ENCODE assay signal across 24 mouse cellular contexts in the genomic region with DNA sequence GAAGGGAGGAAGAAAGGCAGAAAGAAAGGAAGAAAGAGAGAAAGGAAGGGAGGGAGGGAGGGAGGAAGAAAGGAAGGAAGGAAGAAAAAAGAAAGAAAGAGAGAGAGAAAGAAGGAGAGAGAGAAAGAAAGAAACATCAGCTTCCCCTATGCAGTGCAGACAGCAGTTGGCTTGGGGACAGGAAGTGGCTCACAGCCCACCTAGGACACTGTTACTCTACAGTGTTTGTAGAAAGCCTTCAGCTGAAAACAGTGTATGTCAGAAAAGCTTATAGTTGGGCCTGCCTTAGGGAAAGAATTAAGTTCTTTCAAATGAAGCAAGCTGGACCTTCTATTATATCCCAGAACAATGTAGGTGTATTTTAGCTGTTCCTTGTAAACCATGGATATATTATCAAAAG.
"Had no signal": no experiment of that assay in that cellular context is flagged by ENCODE, and none has a peak within 500 bp of the region (broad histone marks: within the 10 kb centered on the region; RNA-seq: fewer than 3 reads in every experiment).

No protein-coding gene starts in this region.

- H3K4me1 ChIP-seq: midbrain, embryonic 10.5 days; midbrain, embryonic 13.5 days; neural tube, embryonic 13.5 days had no signal

- H3K36me3 ChIP-seq: limb, embryonic 10.5 days; limb, embryonic 13.5 days; liver, embryonic 12.5 days; liver, embryonic 15.5 days; lung, embryonic 15.5 days; midbrain, embryonic 10.5 days; midbrain, embryonic 13.5 days; neural tube, embryonic 13.5 days; stomach, embryonic 15.5 days had no signal

- H3K27ac ChIP-seq: kidney, postnatal 0 days; layer of hippocampus, adult 2 months; limb, embryonic 10.5 days; limb, embryonic 13.5 days; liver, embryonic 12.5 days; liver, embryonic 15.5 days; lung, embryonic 15.5 days; midbrain, embryonic 10.5 days; midbrain, embryonic 13.5 days; neural tube, embryonic 13.5 days; stomach, embryonic 15.5 days had no signal

- H3K27me3 ChIP-seq: limb, embryonic 13.5 days; liver, embryonic 12.5 days; liver, embryonic 15.5 days; lung, embryonic 15.5 days; megakaryocyte, embryonic 14.5 days; midbrain, embryonic 13.5 days; neural tube, embryonic 13.5 days; stomach, embryonic 15.5 days had no signal

- H3K4me3 ChIP-seq: layer of hippocampus, adult 2 months; limb, embryonic 10.5 days; limb, embryonic 13.5 days; liver, embryonic 12.5 days; liver, embryonic 15.5 days; lung, embryonic 15.5 days; megakaryocyte, embryonic 14.5 days; midbrain, embryonic 10.5 days; midbrain, embryonic 13.5 days; myocyte; neural tube, embryonic 13.5 days; stomach, embryonic 15.5 days had no signal

- H3K9me3 ChIP-seq: limb, embryonic 10.5 days; limb, embryonic 13.5 days; liver, embryonic 12.5 days; liver, embryonic 15.5 days; lung, embryonic 15.5 days; megakaryocyte, embryonic 14.5 days; midbrain, embryonic 10.5 days; midbrain, embryonic 13.5 days; neural tube, embryonic 13.5 days; stomach, embryonic 15.5 days had no signal

- H3K9ac ChIP-seq: limb, embryonic 13.5 days; liver, embryonic 12.5 days; liver, embryonic 15.5 days; lung, embryonic 15.5 days; midbrain, embryonic 13.5 days; neural tube, embryonic 13.5 days; stomach, embryonic 15.5 days had no signal

- ATAC-seq: intestine, postnatal 0 days; liver, embryonic 12.5 days; midbrain, embryonic 13.5 days; midbrain, embryonic 16.5 days had no signal

- H3K4me2 ChIP-seq: limb, embryonic 13.5 days; liver, embryonic 12.5 days; liver, embryonic 15.5 days; lung, embryonic 15.5 days; midbrain, embryonic 13.5 days; neural tube, embryonic 13.5 days; stomach, embryonic 15.5 days had no signal

- DNase-seq: kidney, adult 2 months; kidney, postnatal 25 days; layer of hippocampus, adult 9-11 months; liver; lung, adult 18-20 months; lung, postnatal 10 days; lung, postnatal 36 days; retina, postnatal 1 day; right cerebral cortex, postnatal 25 days had no signal
